Mouse (Mus musculus): ENCODE data around the gene Cerk.

DNA sequence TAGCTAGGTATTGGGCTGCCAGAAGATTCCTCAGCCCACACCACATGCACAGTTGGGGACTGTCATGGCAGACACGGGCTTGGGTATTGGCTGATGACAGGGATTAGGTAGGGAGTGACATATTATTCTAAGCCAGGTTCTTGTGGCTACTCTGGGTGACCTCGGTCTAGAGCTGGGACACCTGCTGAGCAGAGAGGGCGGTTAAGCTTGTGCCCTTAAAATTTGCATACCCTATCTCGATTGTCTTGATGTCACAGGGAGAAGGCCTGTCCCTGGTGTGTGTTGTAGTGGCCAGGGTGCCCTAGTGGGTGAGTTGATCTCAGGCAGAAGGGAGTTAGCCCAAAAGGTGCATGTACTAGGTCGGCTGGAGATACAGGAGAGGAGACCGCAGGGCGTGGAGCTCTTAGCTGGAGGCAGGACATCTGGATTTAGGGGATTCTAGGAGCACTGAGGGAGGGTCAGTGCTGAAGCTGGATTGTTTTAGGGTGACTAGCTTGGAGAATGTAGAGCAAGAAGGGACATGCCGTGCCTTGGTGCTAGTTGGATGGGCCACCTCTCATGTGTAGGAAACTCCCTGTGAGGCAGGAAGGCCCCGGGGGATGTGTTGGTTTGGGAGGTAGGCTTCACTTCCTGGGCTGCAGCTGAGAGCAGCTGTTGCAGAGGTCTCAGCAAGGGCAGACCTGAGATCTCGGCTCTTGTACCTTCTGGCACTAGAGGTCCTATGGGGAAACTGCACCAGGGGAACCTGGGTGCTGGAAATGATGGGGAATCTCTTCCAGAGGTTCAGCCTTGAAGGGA is 91.4 kb downstream of the Cerk start:
- no peak for TF ChIP-seq GATA1 (IDR thresholded peaks at IDR 0.05; ENCODE audit: low read length)
- no peak for TF ChIP-seq TAL1 (IDR thresholded peaks at IDR 0.05; ENCODE audit: low read length)

All from erythroblast, embryonic 14.5 days (primary cell).